In the genomic region with DNA sequence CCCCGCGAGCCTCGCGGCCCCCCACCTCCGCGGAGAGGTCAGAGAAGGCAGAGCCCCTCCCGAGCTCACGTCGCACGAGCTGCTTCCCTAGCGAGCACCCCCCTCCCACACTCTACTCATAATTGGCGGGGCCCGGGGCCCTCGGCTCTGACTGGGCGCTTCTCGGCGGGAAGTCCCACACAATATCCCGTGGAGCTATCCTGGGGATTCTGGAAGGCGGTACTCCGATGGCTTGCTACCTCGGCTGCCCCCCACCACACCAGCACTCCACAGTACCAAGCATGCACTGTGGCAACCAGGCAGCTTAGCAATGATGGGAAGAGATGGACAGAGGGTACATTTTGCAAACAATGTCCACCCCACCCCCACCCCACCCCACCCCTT, we compare ENCODE assay signal across 8 mouse cellular contexts. TPM values are rescaled to one million over a fixed set of nuclear protein-coding genes. Genes with fewer than 3 reads are reported as not detected.
DNase-seq lines count a peak whose midpoint lies in the region; ATAC-seq and TF ChIP-seq lines count a peak whose summit lies in the region.

No protein-coding gene starts in this region.

- WGBS in heart, postnatal 0 days: 10% methylated on average over 15 of the region's 21 CpGs
- WGBS in hindbrain, embryonic 15.5 days: 28% methylated on average over 17 of the region's 21 CpGs
- WGBS in midbrain, embryonic 14.5 days: 30% methylated on average over 21 of the region's 21 CpGs

- in situ Hi-C loops in Patski (cut with MboI; ENCODE audit: low pct_unique_long_range_greater_than_20kb): no loop called here

- H3K4me3 ChIP-seq in heart, postnatal 0 days (ENCODE audit: low read depth, low read length): peak overlapping the region; percentile 75
- peak overlapping the region; percentile 35 for H3K4me3 ChIP-seq in hindbrain, embryonic 15.5 days
- H3K4me3 ChIP-seq in midbrain, embryonic 14.5 days (replicated peaks; ENCODE audit: low read depth, low read length): peak overlapping the region; percentile 30

- H3K4me1 ChIP-seq in heart, postnatal 0 days (ENCODE audit: control insufficient read depth, insufficient read depth): peaks cover 18% of the 10 kb centered on the region; the same call in 1 of the 2 replicates
- no peaks in the 10 kb centered on the region; the same call in 1 of the 2 replicates for H3K4me1 ChIP-seq in hindbrain, embryonic 15.5 days (replicated peaks)
- no peaks in the 10 kb centered on the region for H3K4me1 ChIP-seq in midbrain, embryonic 14.5 days (ENCODE audit: control insufficient read depth, insufficient read depth, low read length)

- H3K36me3 ChIP-seq in heart, postnatal 0 days (replicated peaks; ENCODE audit: control insufficient read depth, insufficient read depth, low read length): no peaks in the 10 kb centered on the region
- no peaks in the 10 kb centered on the region for H3K36me3 ChIP-seq in hindbrain, embryonic 15.5 days
- no peaks in the 10 kb centered on the region for H3K36me3 ChIP-seq in midbrain, embryonic 14.5 days (ENCODE audit: control insufficient read depth, insufficient read depth, low read length)

- peak; percentile 55 for ATAC-seq in heart, postnatal 0 days (ENCODE audit: insufficient read depth, low read depth)
- ATAC-seq in Patski: peak; percentile 49
- peak; percentile 49; the same call in 1 of the 2 replicates for ATAC-seq in hindbrain, embryonic 15.5 days (ENCODE audit: low FRiP score, low read depth)
- ATAC-seq in midbrain, embryonic 14.5 days (ENCODE audit: low FRiP score, low TSS enrichment): 0 out of 2 replicates have a peak, but pooled peaks have one; percentile 19

- DNase-seq in heart, postnatal 0 days (ENCODE audit: low spot score): peak; percentile 20
- no peak for DNase-seq in heart, adult 8-10 months (ENCODE audit: low spot score)
- DNase-seq in Patski (ENCODE audit: low read depth, low spot score): no peak
- no peak for DNase-seq in midbrain, embryonic 14.5 days
- no peak for DNase-seq in adrenal gland, postnatal 10 days
- no peak for DNase-seq in adrenal gland, adult 2 months
- no peak for DNase-seq in spleen, postnatal 4 days (ENCODE audit: low spot score in 2 of 2)

- H3K27ac ChIP-seq in heart, postnatal 0 days (ENCODE audit: low read depth): peak overlapping the region; percentile 89
- H3K27ac ChIP-seq in hindbrain, embryonic 15.5 days (replicated peaks): no peak overlapping the region
- no peak overlapping the region for H3K27ac ChIP-seq in midbrain, embryonic 14.5 days (replicated peaks; ENCODE audit: low read depth, low read length)

- CTCF ChIA-PET in Patski (lab: Charles Lee): interaction anchor here (1.0 to 1.3 kb wide), 2 partner anchors 18 to 32 kb away, joined by 4 read pairs; no protein-coding TSS in a partner anchor

- H3K27me3 ChIP-seq in heart, postnatal 0 days (ENCODE audit: control insufficient read depth, insufficient read depth, low read length): no peaks in the 10 kb centered on the region
- no peaks in the 10 kb centered on the region for H3K27me3 ChIP-seq in Patski
- 0 out of 2 replicates have a peak, but pooled peaks cover 13% of the 10 kb centered on the region for H3K27me3 ChIP-seq in hindbrain, embryonic 15.5 days
- peaks cover 12% of the 10 kb centered on the region; the same call in 1 of the 2 replicates for H3K27me3 ChIP-seq in midbrain, embryonic 14.5 days (ENCODE audit: control insufficient read depth, insufficient read depth, low read length)

- peak overlapping the region; percentile 68 for H3K4me2 ChIP-seq in heart, postnatal 0 days (ENCODE audit: low read depth, low read length)
- H3K4me2 ChIP-seq in hindbrain, embryonic 15.5 days: peak overlapping the region; percentile 52
- peak overlapping the region; percentile 50 for H3K4me2 ChIP-seq in midbrain, embryonic 14.5 days (ENCODE audit: low read length)

- no peaks in the 10 kb centered on the region; the same call in 1 of the 2 replicates for H3K9me3 ChIP-seq in heart, postnatal 0 days (replicated peaks; ENCODE audit: control insufficient read depth, low read length)
- H3K9me3 ChIP-seq in hindbrain, embryonic 15.5 days: no peaks in the 10 kb centered on the region
- H3K9me3 ChIP-seq in midbrain, embryonic 14.5 days (ENCODE audit: control insufficient read depth, low read length): no peaks in the 10 kb centered on the region

- TF ChIP-seq EP300 in heart, postnatal 0 days (IDR thresholded peaks at IDR 0.05; ENCODE audit: low read depth): no peak

- TF ChIP-seq CTCF in heart, postnatal 0 days (IDR thresholded peaks at IDR 0.05; ENCODE audit: low read depth): no peak
- TF ChIP-seq CTCF in Patski (IDR thresholded peaks at IDR 0.05): no peak

- POLR2A ChIA-PET in Patski (lab: Charles Lee): no interaction called here

- peak overlapping the region; percentile 87 for H3K9ac ChIP-seq in heart, postnatal 0 days (replicated peaks; ENCODE audit: low read depth, low read length)
- no peak overlapping the region for H3K9ac ChIP-seq in hindbrain, embryonic 15.5 days
- H3K9ac ChIP-seq in midbrain, embryonic 14.5 days (replicated peaks; ENCODE audit: low read length): no peak overlapping the region

RNA-seq across cellular contexts. Expression of gene Elf4, which starts 8.4 kb away (rescaled TPM):
- total RNA-seq in heart, postnatal 0 days (2014; rRNA removed; ENCODE audit: low replicate concordance): 12.3 and 13.0 TPM in 2 replicates
- 4.1 and 4.6 TPM in 2 replicates for polyA plus RNA-seq in heart, postnatal 0 days (2015; fragmentation: Nextera tagmentation; extraction: Ambion mirVana)
- total RNA-seq in heart, adult 8-10 months (2022): 1 to 10 TPM; 3.4 to 6.1 (median 4.2) TPM
- 8.6 TPM for polyA plus RNA-seq in Patski (2021)
- polyA plus RNA-seq in hindbrain, embryonic 15.5 days (2015; fragmentation: Nextera tagmentation; extraction: Ambion mirVana): 0.58 and 0.80 TPM in 2 replicates
- 0.20 and 0.95 TPM in 2 replicates for polyA plus RNA-seq in midbrain, embryonic 14.5 days (2014; fragmentation: Nextera tagmentation; extraction: Ambion mirVana)
- total RNA-seq in adrenal gland, postnatal 10 days (2021): 10 to 100 TPM; 12.8 to 18.5 TPM
- total RNA-seq in adrenal gland, adult 2 months (2021): 10 to 100 TPM in 1 of 2 experiments, 1 to 10 TPM in 1; 8.2 to 19.1 TPM
- 8.1 and 13.5 TPM in 2 replicates for polyA plus RNA-seq in adrenal gland, adult 2 months (2012; rRNA removed)

RNA-seq across cellular contexts. Expression of gene Aifm1, which starts 58.9 kb away (rescaled TPM):
- total RNA-seq in heart, postnatal 0 days (2014; rRNA removed; ENCODE audit: low replicate concordance): 19.2 and 47.7 TPM in 2 replicates
- 120 and 127 TPM in 2 replicates for polyA plus RNA-seq in heart, postnatal 0 days (2015; fragmentation: Nextera tagmentation; extraction: Ambion mirVana)
- total RNA-seq in heart, adult 8-10 months (2022): 100 to 1,000 TPM in 1 of 4 experiments, 10 to 100 TPM in 3; 88.6 to 105 (median 94.1) TPM
- polyA plus RNA-seq in Patski (2021): 180 TPM
- 37.9 and 42.0 TPM in 2 replicates for polyA plus RNA-seq in hindbrain, embryonic 15.5 days (2015; fragmentation: Nextera tagmentation; extraction: Ambion mirVana)
- polyA plus RNA-seq in midbrain, embryonic 14.5 days (2014; fragmentation: Nextera tagmentation; extraction: Ambion mirVana): 28.5 and 38.8 TPM in 2 replicates
- 100 to 1,000 TPM; 170 to 174 TPM for total RNA-seq in adrenal gland, postnatal 10 days (2021)
- 100 to 1,000 TPM; 164 to 181 TPM for total RNA-seq in adrenal gland, adult 2 months (2021)
- 9.9 and 14.4 TPM in 2 replicates for polyA plus RNA-seq in adrenal gland, adult 2 months (2012; rRNA removed)
